Mouse (Mus musculus) liver, embryonic 12.5 days (tissue): Measurements from ENCODE around the gene Rps15. TPM values are rescaled to one million over a fixed set of nuclear protein-coding genes. Genes with fewer than 3 reads are reported as not detected.

Experiments
- ATAC-seq: fragments of 200-750 bp; cut with Nextera tagmentation; 2 replicates; pipeline ENCODE4 v1.8.0; 2017; ENCODE audit warnings: moderate number of reproducible peaks, mild to moderate bottlenecking, moderate library complexity
- H3K27ac ChIP-seq: fragments of 300-500 bp; sonication (generic); 2 replicates; pipeline ENCODE4 v1.5.1; 2016; ENCODE audit warnings: mild to moderate bottlenecking
- H3K27me3 ChIP-seq: fragments of 300-500 bp; sonication (generic); replicated peaks from 2 replicates; pipeline ENCODE4 v1.6.1; 2016; ENCODE audit warnings: mild to moderate bottlenecking, moderate library complexity
- H3K36me3 ChIP-seq: fragments of 300-500 bp; sonication (generic); 2 replicates; pipeline ENCODE4 v1.6.1; 2016; ENCODE audit warnings: mild to moderate bottlenecking, moderate library complexity
- H3K4me1 ChIP-seq: fragments of 300-500 bp; sonication (generic); 2 replicates; pipeline ENCODE4 v1.6.1; 2016
- H3K4me2 ChIP-seq: fragments of 300-500 bp; sonication (generic); 2 replicates; pipeline ENCODE4 v1.6.1; 2016; ENCODE audit warnings: mild to moderate bottlenecking, moderate library complexity
- H3K4me3 ChIP-seq: fragments of 300-500 bp; sonication (generic); 2 replicates; pipeline ENCODE4 v1.5.1; 2016; ENCODE audit warnings: mild to moderate bottlenecking, moderate library complexity
- H3K9ac ChIP-seq: fragments of 300-500 bp; sonication (generic); 2 replicates; pipeline ENCODE4 v1.6.1; 2016; ENCODE audit warnings: mild to moderate bottlenecking, moderate library complexity
- H3K9me3 ChIP-seq: fragments of 300-500 bp; sonication (generic); replicated peaks from 2 replicates; pipeline ENCODE4 v1.6.1; 2016; ENCODE audit warnings: mild to moderate bottlenecking, moderate library complexity
- WGBS: fragments of 180-500 bp; shearing (Covaris S2); methylation state at CpG from one replicate; pipeline ENCODE4 v1.1.7; 2016; ENCODE audit not compliant: insufficient replicate concordance; 5-methylcytosine and 5-hydroxymethylcytosine counted together
- polyA plus RNA-seq: library from polyadenylated mRNA; unstranded; fragments of >200 nt; fragmentation: Nextera tagmentation; extraction: Ambion mirVana; gene quantifications from 2 replicates; pipeline ENCODE4 v1.2.1, GENCODE M21; 2016

The Rps15 gene
- polyA plus RNA-seq, 1 experiment from 2014 or later, result 920 TPM

- H3K4me1 ChIP-seq, result peaks cover 86% of the 10 kb centered on the region
- 0 out of 2 replicates have a peak overlapping the region, but pooled peaks have one; percentile 94 for H3K27ac ChIP-seq
Observed at GRCm38 (mm10) chr10:80262776-80263365, 29.4 kb upstream of the Rps15 start.

GRCm38 (mm10) chr10:80264341-80265148 lies 27.7 kb upstream of the Rps15 start:
- Histone ChIP-seq H3K36me3 (peaks cover 33% of the 10 kb centered on the region), H3K27ac (peak overlapping the region; percentile 89), H3K9me3 (no peaks in the 10 kb centered on the region), H3K9ac (peak overlapping the region; percentile 99), H3K4me1 (peaks cover 86% of the 10 kb centered on the region), H3K4me2 (peak overlapping the region; percentile 85), H3K27me3 (no peaks in the 10 kb centered on the region), H3K4me3 (peak overlapping the region; percentile 97)
- ATAC-seq, result peak; percentile 67
- WGBS, result 1% methylated on average over 80 of the region's 81 CpGs

More at GRCm38 (mm10) chr10:80262776-80263365, 29.4 kb upstream of the Rps15 start:
- WGBS, result 83% methylated on average over 10 of the region's 10 CpGs
- no peak for ATAC-seq
- Histone ChIP-seq H3K36me3 (peaks cover 33% of the 10 kb centered on the region), H3K9me3 (no peaks in the 10 kb centered on the region), H3K4me2 (peak overlapping the region; percentile 90; the same call in 1 of the 2 replicates), H3K4me3 (no peak overlapping the region), H3K9ac (no peak overlapping the region), H3K27me3 (no peaks in the 10 kb centered on the region)

GRCm38 (mm10) chr10:80265149-80265486 lies 27.1 kb upstream of the Rps15 start:
- ATAC-seq, result no peak
- Histone ChIP-seq H3K9ac (peak overlapping the region; percentile 99), H3K4me3 (peak overlapping the region; percentile 97), H3K36me3 (peaks cover 33% of the 10 kb centered on the region), H3K27me3 (no peaks in the 10 kb centered on the region), H3K4me2 (peak overlapping the region; percentile 85), H3K4me1 (peaks cover 86% of the 10 kb centered on the region), H3K27ac (peak overlapping the region; percentile 89), H3K9me3 (no peaks in the 10 kb centered on the region)
- WGBS, result under 1% methylated on average over 18 of the region's 18 CpGs

GRCm38 (mm10) chr10:80270099-80270498 lies 22.2 kb upstream of the Rps15 start:
- peaks cover 94% of the 10 kb centered on the region for H3K4me1 ChIP-seq
- H3K9me3 ChIP-seq, result no peaks in the 10 kb centered on the region
- H3K27me3 ChIP-seq, result no peaks in the 10 kb centered on the region
- H3K4me2 ChIP-seq, result peak overlapping the region; percentile 85
- peak; percentile 48; the same call in 1 of the 2 replicates for ATAC-seq
- H3K36me3 ChIP-seq, result peaks cover 73% of the 10 kb centered on the region
- H3K27ac ChIP-seq, result peak overlapping the region; percentile 89
- H3K4me3 ChIP-seq, result peak overlapping the region; percentile 34
- 30% methylated on average over 2 of the region's 2 CpGs for WGBS
- H3K9ac ChIP-seq, result peak overlapping the region; percentile 68

GRCm38 (mm10) chr10:80270734-80271181 lies 21.5 kb upstream of the Rps15 start:
- Histone ChIP-seq H3K4me1 (peaks cover 91% of the 10 kb centered on the region), H3K36me3 (peaks cover 80% of the 10 kb centered on the region), H3K4me2 (peak overlapping the region; percentile 85), H3K9ac (peak overlapping the region; percentile 68), H3K4me3 (peak overlapping the region; percentile 34), H3K9me3 (no peaks in the 10 kb centered on the region), H3K27ac (peak overlapping the region; percentile 89), H3K27me3 (no peaks in the 10 kb centered on the region)
- ATAC-seq, result peak; percentile 82
- 37% methylated on average over 6 of the region's 6 CpGs for WGBS

GRCm38 (mm10) chr10:80271186-80271843 lies 20.9 kb upstream of the Rps15 start:
- peak overlapping the region; percentile 34 for H3K4me3 ChIP-seq
- H3K4me2 ChIP-seq, result peak overlapping the region; percentile 85
- 62% methylated on average over 5 of the region's 5 CpGs for WGBS
- H3K27me3 ChIP-seq, result no peaks in the 10 kb centered on the region
- peak overlapping the region; percentile 68 for H3K9ac ChIP-seq
- peaks cover 85% of the 10 kb centered on the region for H3K36me3 ChIP-seq
- H3K9me3 ChIP-seq, result no peaks in the 10 kb centered on the region
- H3K27ac ChIP-seq, result peak overlapping the region; percentile 89
- peaks cover 86% of the 10 kb centered on the region for H3K4me1 ChIP-seq
- no peak for ATAC-seq

- 56% methylated on average over 8 of the region's 8 CpGs for WGBS
- H3K9me3 ChIP-seq, result no peaks in the 10 kb centered on the region
- peak; percentile 74 for ATAC-seq
- peak overlapping the region; percentile 89 for H3K27ac ChIP-seq
- peaks cover 79% of the 10 kb centered on the region for H3K4me1 ChIP-seq
- H3K27me3 ChIP-seq, result no peaks in the 10 kb centered on the region
- peak overlapping the region; percentile 34 for H3K4me3 ChIP-seq
- H3K4me2 ChIP-seq, result peak overlapping the region; percentile 85
- H3K36me3 ChIP-seq, result peaks cover 85% of the 10 kb centered on the region
- H3K9ac ChIP-seq, result peak overlapping the region; percentile 68
Observed at GRCm38 (mm10) chr10:80271870-80272585, 20.2 kb upstream of the Rps15 start.

- WGBS, result 88% methylated on average over 3 of the region's 3 CpGs
- Histone ChIP-seq H3K4me3 (no peak overlapping the region), H3K4me2 (no peak overlapping the region), H3K9ac (0 out of 2 replicates have a peak overlapping the region, but pooled peaks have one; percentile 12), H3K9me3 (no peaks in the 10 kb centered on the region), H3K4me1 (peaks cover 60% of the 10 kb centered on the region), H3K27me3 (no peaks in the 10 kb centered on the region), H3K36me3 (peaks cover 85% of the 10 kb centered on the region), H3K27ac (peak overlapping the region; percentile 64)
- ATAC-seq, result no peak
Observed at GRCm38 (mm10) chr10:80273847-80274246, 18.4 kb upstream of the Rps15 start.

- H3K9me3 ChIP-seq, result no peaks in the 10 kb centered on the region
- H3K9ac ChIP-seq, result no peak overlapping the region
- H3K4me1 ChIP-seq, result peaks cover 37% of the 10 kb centered on the region
- H3K36me3 ChIP-seq, result peaks cover 97% of the 10 kb centered on the region
- no peak overlapping the region for H3K4me3 ChIP-seq
- ATAC-seq, result no peak
- no peak overlapping the region for H3K27ac ChIP-seq
- WGBS, result 77% methylated on average over 5 of the region's 5 CpGs
- H3K4me2 ChIP-seq, result no peak overlapping the region
- H3K27me3 ChIP-seq, result no peaks in the 10 kb centered on the region
Observed at GRCm38 (mm10) chr10:80276238-80276637, 16.0 kb upstream of the Rps15 start.

- ATAC-seq, result no peak
- Histone ChIP-seq H3K4me1 (peaks cover 17% of the 10 kb centered on the region), H3K27ac (no peak overlapping the region), H3K27me3 (no peaks in the 10 kb centered on the region), H3K9me3 (no peaks in the 10 kb centered on the region), H3K4me2 (no peak overlapping the region), H3K4me3 (no peak overlapping the region), H3K36me3 (peaks cover 100% of the 10 kb centered on the region), H3K9ac (no peak overlapping the region)
- 88% methylated on average over 9 of the region's 9 CpGs for WGBS
Observed at GRCm38 (mm10) chr10:80278390-80278789, 13.9 kb upstream of the Rps15 start.

- Histone ChIP-seq H3K4me1 (peaks cover 8% of the 10 kb centered on the region; the same call in 1 of the 2 replicates), H3K36me3 (peaks cover 100% of the 10 kb centered on the region), H3K9me3 (no peaks in the 10 kb centered on the region), H3K4me3 (no peak overlapping the region), H3K4me2 (no peak overlapping the region), H3K27ac (no peak overlapping the region), H3K27me3 (no peaks in the 10 kb centered on the region), H3K9ac (no peak overlapping the region)
- ATAC-seq, result no peak
- WGBS, result 87% methylated on average over 12 of the region's 12 CpGs
Observed at GRCm38 (mm10) chr10:80279273-80279672, 13.0 kb upstream of the Rps15 start.
